Mouse (Mus musculus) 416B (cell line): Measurements from ENCODE around the gene Ddx39b.
"Not testable (repeated sequence)": the region's sequence is repeated elsewhere in the genome, so short reads cannot be mapped to it uniquely, and the experiment has no call there.

Experiments used
- DNase-seq: peaks from one replicate; pipeline ENCODE4 v3.0.0; 2011; ENCODE audit warnings: low read depth

The Ddx39b gene

DNA sequence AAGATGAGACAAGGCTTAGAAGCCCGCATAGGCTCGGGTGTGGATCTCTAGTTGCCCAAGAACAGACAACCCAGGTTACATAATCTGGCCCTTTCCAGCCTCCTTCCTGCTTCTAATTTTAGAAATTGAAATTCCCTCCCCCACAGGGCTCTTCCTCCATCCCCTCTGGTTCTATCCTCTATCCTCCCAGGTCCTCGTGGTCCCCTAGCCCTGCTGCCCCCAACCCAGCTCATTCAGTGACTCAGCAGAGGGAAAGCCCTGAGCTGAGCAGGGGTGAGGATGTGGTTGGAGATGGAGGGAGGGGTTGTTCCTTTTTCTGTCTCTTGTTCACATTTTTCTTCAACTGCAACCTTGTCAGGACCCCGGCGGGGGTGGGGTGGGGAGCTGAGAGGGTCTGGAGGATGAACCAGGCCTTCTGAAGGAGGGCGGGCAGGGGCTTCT is 21.9 kb upstream of the Ddx39b start:
- peak; percentile 88 for DNase-seq

- no peak for DNase-seq
Measured at GRCm38 (mm10) chr17:35220156-35220952, 21.2 kb upstream of the Ddx39b start, which contains the start of gene Gm16181. Gene Gm16181 (plus strand): TSS chr17:35220834.

DNA sequence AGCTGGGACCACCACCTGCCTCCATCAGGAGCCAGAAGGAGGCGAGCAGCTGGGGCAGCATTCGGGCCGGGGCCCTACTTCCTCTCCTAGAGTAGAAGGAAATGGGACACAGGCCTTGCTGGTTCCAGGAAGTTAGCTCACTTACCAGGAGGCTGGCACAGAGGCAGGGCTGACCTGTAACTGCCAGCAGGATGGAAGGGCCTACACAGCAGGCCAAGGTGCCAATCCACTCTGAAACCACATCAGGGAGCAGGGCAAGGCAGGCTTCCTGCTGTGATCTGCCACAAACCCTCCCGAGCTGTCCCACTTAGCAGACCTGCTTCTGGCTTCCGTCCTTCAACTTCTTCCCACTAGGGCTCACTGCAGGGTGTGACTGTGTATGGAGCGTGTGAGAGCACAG is 19.2 kb upstream of the Ddx39b start:
- DNase-seq: peak; percentile 96

DNA sequence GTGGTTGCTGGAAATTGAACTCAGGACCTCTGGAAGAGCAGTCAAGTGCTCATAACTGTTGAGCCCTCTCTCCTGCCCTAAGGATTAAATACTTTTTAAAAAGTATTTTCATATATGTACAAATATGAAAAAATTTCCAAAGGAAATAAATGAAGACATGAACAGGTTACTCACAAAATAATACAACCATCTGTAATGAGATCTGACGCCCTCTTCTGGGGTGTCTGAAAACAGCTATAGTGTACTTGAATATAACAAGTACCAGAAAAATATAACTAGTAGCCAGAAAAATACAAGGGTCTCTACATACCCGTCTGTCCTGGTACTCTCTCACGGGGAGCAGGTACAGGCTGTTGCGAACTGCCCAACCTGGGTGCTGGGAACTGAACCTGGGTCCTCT is 16.9 kb upstream of the Ddx39b start:
- peak; percentile 40 for DNase-seq

DNA sequence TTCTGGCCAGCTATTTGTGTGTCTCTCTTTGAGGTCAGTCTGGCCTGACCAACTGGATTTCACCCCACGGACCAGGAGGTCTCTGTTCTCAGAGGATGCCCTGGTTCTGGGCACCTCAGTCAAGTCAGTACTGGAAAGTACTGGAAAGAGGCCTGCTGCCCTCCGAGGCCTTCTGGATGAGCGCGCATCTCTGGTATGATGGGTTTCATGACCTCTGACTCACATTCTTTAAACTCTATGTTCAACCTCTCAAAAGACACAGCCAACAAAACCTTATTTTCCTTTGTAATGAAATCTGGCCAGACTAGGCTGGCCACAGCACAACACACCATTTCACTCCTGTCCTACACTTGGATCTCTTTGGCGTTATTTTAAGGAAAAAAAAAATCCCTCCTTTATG is 16.1 kb upstream of the Ddx39b start:
- DNase-seq: no peak

DNA sequence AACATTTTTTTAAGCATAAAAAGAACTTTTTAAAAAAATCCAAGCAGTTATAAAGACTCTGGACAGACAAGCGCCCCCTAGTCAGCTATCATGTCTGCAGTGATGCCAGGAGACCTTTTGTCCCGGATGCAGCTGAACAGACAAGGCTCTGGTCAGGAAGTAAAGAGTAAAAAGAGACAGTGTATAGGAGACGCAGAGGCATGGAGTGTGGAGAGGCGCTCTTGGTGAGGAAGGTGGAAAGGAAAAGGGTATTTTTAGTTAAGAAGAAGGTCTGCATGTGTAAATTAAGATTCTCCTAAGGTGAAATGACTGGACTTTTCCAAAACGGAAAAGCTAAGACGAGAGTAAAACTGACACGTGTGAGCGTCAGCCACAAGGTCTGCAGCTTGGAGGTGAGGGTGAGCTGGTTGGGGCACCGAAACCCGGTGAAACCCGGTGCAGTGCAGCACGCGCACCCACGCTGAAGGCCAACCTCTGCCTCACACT is 14.9 kb upstream of the Ddx39b start:
- DNase-seq: peak; percentile 61

DNA sequence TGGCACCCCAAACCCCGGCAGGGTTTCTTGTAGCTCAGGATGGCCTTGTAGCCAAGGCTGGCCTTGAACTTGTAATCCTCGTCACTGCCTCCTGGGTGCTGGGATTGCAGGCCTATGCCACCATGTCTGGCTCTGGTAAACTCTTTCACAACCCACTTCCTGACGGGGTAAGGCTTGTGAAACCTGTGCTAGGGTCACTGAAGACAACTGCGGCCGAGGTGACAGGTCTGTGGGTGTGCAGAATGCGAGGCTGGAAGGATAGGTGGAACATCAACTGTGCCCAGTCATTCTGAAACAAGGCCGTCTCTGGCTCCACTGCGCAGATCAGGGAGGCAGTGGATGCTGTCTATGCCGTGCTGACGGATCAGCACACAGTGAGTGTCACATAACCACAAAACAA is 10.5 kb upstream of the Ddx39b start:
- DNase-seq: peak; percentile 72

DNA sequence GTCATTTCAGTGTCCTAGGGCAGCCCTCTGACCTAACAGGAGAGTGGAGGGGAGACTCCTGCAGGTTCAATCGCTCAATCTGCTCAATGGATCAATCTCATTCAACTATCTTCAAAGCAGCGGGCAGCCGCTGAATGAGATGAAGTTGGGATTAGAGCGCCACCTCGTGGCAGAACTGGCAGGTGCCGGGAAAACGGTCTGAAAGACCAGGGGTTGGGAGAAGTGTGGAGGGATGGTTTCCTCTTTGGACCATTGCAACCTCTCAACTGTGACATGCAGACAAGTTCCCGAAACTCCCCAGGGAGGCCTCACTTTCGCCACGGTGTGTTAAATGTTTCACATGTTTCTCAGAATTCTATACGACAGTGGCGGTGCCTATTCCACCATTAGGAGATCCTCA is 9.5 kb upstream of the Ddx39b start:
- peak; percentile 86 for DNase-seq

- peak; percentile 95 for DNase-seq
Measured at GRCm38 (mm10) chr17:35232659-35233058, 8.9 kb upstream of the Ddx39b start.

DNA sequence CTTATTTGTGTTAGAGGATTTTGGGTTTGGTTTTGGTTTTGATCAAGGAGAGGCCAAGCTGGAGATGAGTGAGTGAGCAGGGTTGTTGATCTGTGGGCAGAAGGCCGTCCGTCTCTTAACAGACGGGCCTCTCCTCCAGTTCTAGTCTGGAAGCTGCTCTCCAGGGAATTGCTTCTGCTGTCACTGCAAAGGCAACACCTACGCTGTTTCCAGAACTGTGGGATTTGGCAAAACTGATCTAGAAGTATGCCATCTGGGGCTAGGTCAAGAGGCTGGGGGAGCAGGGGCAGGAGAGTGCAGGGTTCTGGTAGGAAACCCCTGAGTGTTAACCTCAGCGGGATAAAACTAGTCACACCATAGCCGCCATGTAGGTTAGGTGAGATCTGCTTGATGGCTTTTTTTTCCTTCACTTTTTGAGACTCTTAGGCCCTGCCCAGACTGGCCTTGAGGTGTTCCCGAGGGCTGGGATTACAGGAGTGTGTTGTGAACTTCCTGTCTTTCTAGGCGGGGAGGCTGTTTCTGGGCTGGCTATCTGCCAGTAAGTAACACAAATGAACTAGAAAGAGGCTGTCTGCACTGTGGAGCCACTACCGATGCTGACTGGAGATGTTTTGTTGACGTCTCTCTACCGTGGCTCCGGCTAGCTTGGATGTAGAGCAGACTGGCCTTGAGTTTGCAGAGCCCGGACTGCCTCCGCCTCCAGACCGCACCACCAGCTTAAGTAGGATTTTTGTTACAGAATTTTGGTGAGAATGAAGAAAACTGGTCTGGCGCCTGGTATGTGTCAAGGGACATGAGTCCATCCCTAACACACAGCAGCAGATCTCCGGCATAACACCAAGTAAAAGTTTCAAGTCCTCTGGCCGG is 8.2 kb upstream of the Ddx39b start, which contains the start of gene Atp6v1g2:
TSS of gene Atp6v1g2 (plus strand) at position 547 of the 867 bp plus-strand sequence.
- DNase-seq: peak; percentile 88

- DNase-seq: not testable (repeated sequence)
Measured at GRCm38 (mm10) chr17:35234090-35234489, 7.5 kb upstream of the Ddx39b start.

DNA sequence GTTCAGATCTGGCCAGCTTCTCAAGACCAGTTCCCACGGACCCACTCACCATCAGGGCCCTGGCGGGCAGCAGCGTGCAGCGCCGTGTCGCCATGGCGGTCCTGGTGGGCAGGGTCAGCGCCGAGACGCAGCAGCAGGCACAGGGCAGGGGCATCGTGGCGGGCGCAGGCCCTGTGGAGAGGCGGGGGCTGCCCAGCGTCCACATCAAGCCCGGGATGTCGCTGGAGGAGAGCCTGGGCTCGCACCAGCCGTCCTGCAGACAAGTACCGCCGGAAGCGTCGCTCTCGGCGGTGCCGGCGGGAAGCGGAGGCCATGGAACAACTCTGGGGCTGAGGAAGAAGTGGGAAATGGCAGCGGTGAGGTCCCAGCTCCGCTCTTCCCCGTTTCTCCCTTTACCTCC is 6.6 kb upstream of the Ddx39b start:
- peak; percentile 61 for DNase-seq

- peak; percentile 99 for DNase-seq
Measured at GRCm38 (mm10) chr17:35235614-35236389, 5.7 kb upstream of the Ddx39b start, which contains the start of gene Nfkbil1. Gene Nfkbil1 (minus strand): TSS chr17:35235792.

DNA sequence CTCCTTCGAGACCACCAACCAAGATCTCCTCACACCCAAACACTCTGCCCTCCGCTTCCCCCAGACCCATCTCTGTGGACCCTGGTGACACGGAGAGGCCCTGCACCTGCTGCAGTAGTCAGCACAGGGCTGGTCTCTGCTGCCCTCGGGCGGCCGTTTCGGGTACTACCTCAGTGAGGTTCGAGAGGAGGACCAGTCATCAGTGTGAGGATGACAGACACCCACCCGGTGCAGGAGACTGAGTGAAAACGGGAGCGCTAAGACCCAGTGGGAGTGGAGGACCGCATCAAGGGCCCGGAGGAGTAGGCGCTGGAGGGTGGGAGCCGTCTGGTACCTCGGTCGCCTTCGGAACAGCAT is 5.2 kb upstream of the Ddx39b start:
- DNase-seq: peak; percentile 90

DNA sequence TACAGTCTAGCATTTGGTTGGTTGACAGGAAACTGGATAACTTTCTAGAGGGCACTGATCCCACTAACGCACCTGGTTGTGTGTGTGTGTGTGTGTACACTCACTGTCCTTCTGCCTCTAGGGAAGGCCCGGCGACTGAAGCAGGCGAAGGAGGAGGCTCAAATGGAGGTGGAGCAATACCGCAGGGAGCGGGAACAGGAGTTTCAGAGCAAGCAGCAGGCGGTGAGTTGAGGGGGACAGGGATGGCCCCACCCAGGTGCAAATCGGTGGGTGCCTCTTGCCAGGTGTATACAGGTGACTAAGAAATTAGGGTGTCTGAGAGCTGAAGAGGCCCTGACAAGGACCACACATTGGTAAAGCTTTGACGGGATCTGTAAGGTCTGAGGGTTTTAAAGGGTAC is 4.5 kb upstream of the Ddx39b start:
- no peak for DNase-seq

DNA sequence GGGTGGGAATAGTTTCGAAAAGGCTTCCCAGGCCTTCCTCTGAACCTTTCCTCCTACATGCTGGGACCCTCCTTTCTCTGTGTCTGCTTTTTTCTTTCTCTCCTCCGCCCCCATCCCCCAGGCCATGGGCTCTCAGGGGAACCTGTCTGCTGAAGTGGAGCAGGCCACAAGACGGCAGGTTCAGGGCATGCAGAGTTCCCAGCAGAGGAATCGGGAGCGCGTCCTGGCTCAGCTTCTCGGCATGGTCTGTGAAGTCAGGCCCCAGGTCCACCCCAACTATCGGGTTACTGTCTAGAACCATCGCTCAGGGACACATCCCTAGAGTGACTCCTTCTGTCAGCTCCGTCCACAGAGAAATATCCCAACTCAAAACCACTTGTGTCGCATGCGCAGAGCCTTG is 4.0 kb upstream of the Ddx39b start:
- no peak for DNase-seq

- DNase-seq: no peak
Measured at GRCm38 (mm10) chr17:35239700-35240099, 1.8 kb upstream of the Ddx39b start.

DNA sequence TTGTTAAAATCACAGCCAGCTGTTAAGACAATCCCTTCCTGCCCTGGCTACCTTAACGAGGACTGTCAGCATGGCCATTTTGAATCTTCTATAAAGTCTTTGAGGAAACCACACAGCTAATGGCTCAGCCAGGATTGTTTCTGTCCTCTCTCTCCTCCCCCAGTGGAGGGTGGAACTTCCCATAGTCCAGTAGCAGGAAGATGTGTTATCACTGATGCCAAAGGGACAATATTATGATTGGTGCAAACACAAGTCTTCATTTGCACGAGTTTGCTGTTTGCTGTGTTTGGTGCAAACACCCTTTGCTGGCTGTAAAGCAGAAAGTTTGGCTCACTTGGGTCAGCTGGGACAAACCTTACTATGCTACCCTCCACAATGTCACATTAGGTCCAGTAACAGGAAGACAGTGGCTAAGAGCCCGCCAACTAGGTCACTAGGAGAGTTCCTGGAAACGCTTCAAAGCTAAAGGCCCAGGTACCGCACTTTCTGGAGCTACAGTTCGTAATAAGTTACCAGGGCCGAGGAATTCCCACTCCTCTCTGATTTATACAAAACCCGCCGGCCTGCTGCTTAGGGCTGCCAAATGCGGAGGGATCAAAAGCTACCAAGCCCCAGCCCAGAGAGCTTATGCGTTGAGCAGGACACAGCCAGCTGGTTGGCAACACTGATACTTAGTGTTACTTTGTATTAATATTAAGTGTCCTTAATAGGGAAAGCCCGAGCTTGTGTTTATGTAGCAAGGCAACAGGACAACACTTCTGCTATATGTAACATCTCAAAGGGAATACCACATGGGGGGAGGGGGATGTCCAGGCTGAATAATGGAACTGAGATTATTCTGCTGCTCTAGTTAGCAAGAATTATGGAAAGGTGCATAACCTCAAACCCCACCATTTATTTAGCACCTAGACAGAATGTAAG is 902 bp upstream of the Ddx39b start:
- DNase-seq: peak; percentile 81

GRCm38 (mm10) chr17:35242015-35242941 is 732 bp downstream of the Ddx39b start:
- DNase-seq: peak; percentile 78

DNA sequence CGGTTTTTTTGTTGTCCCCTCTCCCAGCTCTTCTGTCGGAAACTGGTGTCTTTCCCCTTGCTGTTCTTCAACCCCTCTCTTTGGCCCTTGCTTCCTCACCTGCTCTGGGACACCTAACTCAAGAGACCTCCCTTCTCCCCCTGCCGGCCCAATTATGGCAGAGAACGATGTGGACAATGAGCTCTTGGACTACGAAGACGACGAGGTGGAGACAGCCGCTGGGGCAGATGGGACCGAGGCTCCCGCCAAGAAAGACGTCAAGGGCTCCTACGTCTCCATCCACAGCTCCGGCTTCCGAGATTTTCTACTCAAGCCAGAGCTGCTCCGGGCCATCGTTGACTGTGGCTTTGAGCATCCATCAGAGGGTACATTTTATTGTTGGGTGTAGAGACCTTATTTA is 1.5 kb downstream of the Ddx39b start:
- DNase-seq: peak; percentile 56
